Mouse (Mus musculus): ENCODE measurements around the gene Vps36. TPM values are rescaled to one million over a fixed set of nuclear protein-coding genes. Genes with fewer than 3 reads are reported as not detected.
A peak's percentile ranks its signal among the peaks of the same experiment; 100 is the strongest.

Vps36 gene
- 28.9 and 34.0 TPM in 2 replicates for polyA plus RNA-seq (2015; fragmentation: Nextera tagmentation; extraction: Ambion mirVana)

DNA sequence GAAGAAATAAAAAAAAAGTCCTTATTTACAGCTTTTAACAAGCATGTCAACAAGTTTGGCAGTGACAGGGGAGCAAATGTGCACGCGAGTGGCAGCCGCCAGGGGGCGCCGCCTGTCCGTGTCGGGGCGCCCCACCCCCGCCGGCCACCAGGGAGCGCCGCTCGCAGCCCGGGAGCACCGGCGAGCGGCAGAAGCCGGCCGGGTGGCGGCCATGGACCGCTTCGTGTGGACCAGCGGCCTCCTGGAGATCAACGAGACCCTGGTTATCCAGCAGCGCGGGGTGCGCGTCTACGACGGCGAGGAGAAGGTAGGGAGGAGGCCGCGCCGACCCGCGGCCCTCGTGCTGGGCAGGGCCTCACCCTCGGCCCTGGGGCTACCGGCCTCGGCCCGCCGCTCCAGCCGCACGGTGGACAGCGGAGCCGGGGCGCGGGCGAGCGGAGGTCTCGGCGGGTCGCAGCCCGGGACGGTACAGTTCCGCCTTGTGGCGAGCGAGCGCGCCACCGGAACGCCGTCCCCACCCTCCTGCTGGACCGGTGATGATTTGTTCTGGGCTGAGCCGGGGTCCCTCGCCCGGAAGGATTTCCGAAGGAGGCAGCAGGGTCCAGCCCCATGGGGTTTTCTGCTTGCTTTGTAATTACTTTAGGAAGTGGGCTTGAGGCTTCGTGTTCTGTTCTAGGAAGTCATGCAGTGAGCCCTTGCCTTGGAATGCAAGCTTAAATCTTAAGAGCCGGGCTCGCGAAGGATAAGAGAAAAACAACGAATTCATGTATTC, at the start of gene Vps36:
Vps36 (plus strand) TSS at position 150 of the 772 bp plus-strand sequence.
- under 1% methylated on average over 61 of the region's 73 CpGs for WGBS

GRCm38 (mm10) chr8:22143764-22144491, 48.7 kb upstream of the Vps36 start:
- H3K4me2 ChIP-seq (ENCODE audit: low read depth, low read length) = no peak overlapping the region
- no peak for ATAC-seq
- WGBS = 81% methylated on average over 1 of the region's 1 CpGs
- no peak overlapping the region for H3K4me3 ChIP-seq (ENCODE audit: low read length)
- no peaks in the 10 kb centered on the region for H3K36me3 ChIP-seq (ENCODE audit: control insufficient read depth, insufficient read depth, low read length)
- H3K9me3 ChIP-seq (ENCODE audit: control insufficient read depth, low read length) = no peaks in the 10 kb centered on the region
- no peak overlapping the region for H3K9ac ChIP-seq (ENCODE audit: low read depth, low read length)
- no peaks in the 10 kb centered on the region for H3K27me3 ChIP-seq (replicated peaks; ENCODE audit: control insufficient read depth, insufficient read depth, low read length)
- no peak overlapping the region for H3K27ac ChIP-seq (ENCODE audit: low read length)
- H3K4me1 ChIP-seq (ENCODE audit: control insufficient read depth, insufficient read depth, low read length) = no peaks in the 10 kb centered on the region

More for the DNA sequence above, at the start of gene Vps36:
- peak within 1 kb of the TSS; percentile 54 for H3K4me2 ChIP-seq (ENCODE audit: low read depth, low read length)
- ATAC-seq = peak; percentile 95
- H3K4me3 ChIP-seq (ENCODE audit: low read length) = peak within 1 kb of the TSS; percentile 92
- no peaks in the 10 kb centered on the region for H3K9me3 ChIP-seq (ENCODE audit: control insufficient read depth, low read length)
- H3K27ac ChIP-seq (ENCODE audit: low read length) = peak within 1 kb of the TSS; percentile 99
- H3K4me1 ChIP-seq (ENCODE audit: control insufficient read depth, insufficient read depth, low read length) = 0 out of 2 replicates have a peak, but pooled peaks cover 6% of the 10 kb centered on the region
- H3K36me3 ChIP-seq (ENCODE audit: control insufficient read depth, insufficient read depth, low read length) = no peaks in the 10 kb centered on the region
- H3K27me3 ChIP-seq (replicated peaks; ENCODE audit: control insufficient read depth, insufficient read depth, low read length) = no peaks in the 10 kb centered on the region
- H3K9ac ChIP-seq (ENCODE audit: low read depth, low read length) = peak within 1 kb of the TSS; percentile 92

DNA sequence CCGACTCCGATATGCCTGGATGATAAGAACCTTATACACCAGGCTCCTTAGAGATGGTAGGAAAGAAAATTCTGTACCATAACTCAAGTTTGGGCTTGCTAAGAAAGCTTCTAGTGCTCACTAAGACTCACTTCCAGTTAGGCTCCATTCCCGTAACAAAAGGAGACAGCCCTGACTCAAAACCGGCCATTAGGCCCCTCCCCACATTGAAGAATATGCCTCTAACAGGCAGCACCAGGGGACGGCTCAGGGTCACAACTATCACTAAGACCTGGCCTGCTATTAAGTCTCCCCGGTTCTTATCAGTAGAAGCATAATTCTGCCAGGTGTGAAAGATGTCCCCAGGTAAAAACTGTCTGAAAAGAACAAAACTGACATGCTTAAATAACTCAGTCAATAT, 46.8 kb upstream of the Vps36 start:
- Histone ChIP-seq H3K27me3 (replicated peaks; ENCODE audit: control insufficient read depth, insufficient read depth, low read length) (no peaks in the 10 kb centered on the region), H3K27ac (ENCODE audit: low read length) (no peak overlapping the region), H3K9me3 (ENCODE audit: control insufficient read depth, low read length) (no peaks in the 10 kb centered on the region), H3K9ac (ENCODE audit: low read depth, low read length) (no peak overlapping the region), H3K4me3 (ENCODE audit: low read length) (no peak overlapping the region), H3K4me2 (ENCODE audit: low read depth, low read length) (no peak overlapping the region), H3K4me1 (ENCODE audit: control insufficient read depth, insufficient read depth, low read length) (no peaks in the 10 kb centered on the region), H3K36me3 (ENCODE audit: control insufficient read depth, insufficient read depth, low read length) (no peaks in the 10 kb centered on the region)
- 72% methylated on average over 6 of the region's 6 CpGs for WGBS
- no peak for ATAC-seq

DNA sequence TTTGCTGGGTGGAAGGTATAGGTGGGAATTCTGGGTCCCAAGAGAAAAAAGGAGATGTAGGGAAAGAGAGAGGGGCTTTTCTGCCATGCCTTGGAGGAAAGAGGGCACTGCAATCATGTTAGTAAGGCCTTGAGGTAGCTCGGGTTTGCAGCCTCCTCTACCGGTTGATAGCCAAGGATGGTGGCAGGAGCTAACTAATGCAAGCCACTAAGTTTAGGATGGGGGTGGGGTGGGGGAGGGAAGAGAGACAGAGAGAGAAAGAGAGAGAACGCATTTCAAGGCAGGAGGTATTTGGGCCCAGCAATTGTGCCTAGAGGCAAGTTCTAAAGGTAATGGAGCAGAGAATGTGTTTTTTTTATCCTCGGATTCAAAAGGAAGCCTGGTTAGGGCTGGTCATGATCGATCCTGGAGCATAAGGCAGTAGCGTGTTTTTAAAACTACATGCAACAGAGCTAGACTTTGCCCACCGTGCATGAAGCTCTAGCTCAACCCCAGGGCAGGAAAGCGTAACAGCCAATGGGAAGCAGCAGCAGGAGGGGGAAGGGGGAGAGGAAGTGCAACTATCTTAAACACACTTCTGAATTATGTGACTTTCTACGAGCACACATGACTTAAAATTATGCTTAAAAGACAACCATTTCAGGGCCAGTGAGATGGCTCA, 44.8 kb upstream of the Vps36 start:
- H3K9me3 ChIP-seq (ENCODE audit: control insufficient read depth, low read length) = no peaks in the 10 kb centered on the region
- H3K27ac ChIP-seq (ENCODE audit: low read length) = no peak overlapping the region
- no peak overlapping the region for H3K4me2 ChIP-seq (ENCODE audit: low read depth, low read length)
- H3K27me3 ChIP-seq (replicated peaks; ENCODE audit: control insufficient read depth, insufficient read depth, low read length) = no peaks in the 10 kb centered on the region
- no peak overlapping the region for H3K9ac ChIP-seq (ENCODE audit: low read depth, low read length)
- H3K4me1 ChIP-seq (ENCODE audit: control insufficient read depth, insufficient read depth, low read length) = no peaks in the 10 kb centered on the region
- no peak overlapping the region for H3K4me3 ChIP-seq (ENCODE audit: low read length)
- no peaks in the 10 kb centered on the region for H3K36me3 ChIP-seq (ENCODE audit: control insufficient read depth, insufficient read depth, low read length)
- no peak for ATAC-seq
- WGBS = 77% methylated on average over 9 of the region's 9 CpGs

DNA sequence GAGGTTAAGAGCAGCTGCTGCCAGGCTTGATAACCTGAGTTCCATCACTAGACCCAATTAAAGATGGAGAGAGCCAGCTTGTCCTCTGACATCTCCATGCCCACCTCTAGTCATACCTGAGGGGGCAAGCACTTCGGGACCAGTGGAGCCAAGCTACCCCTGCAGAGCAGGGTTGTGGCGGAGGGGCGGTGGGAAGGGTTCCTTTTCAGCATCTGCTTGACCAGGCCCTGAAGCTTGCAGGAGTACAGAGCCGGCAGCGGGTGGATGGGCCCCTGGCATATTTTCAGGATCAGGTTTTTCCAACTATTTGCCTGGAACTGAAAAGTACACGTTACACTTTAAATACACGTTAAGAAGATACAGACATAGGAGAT, 44.3 kb upstream of the Vps36 start:
- H3K36me3 ChIP-seq (ENCODE audit: control insufficient read depth, insufficient read depth, low read length) = no peaks in the 10 kb centered on the region
- H3K4me1 ChIP-seq (ENCODE audit: control insufficient read depth, insufficient read depth, low read length) = no peaks in the 10 kb centered on the region
- H3K4me3 ChIP-seq (ENCODE audit: low read length) = no peak overlapping the region
- H3K9ac ChIP-seq (ENCODE audit: low read depth, low read length) = no peak overlapping the region
- WGBS = 92% methylated on average over 7 of the region's 7 CpGs
- no peak for ATAC-seq
- H3K27ac ChIP-seq (ENCODE audit: low read length) = no peak overlapping the region
- no peaks in the 10 kb centered on the region for H3K27me3 ChIP-seq (replicated peaks; ENCODE audit: control insufficient read depth, insufficient read depth, low read length)
- no peaks in the 10 kb centered on the region for H3K9me3 ChIP-seq (ENCODE audit: control insufficient read depth, low read length)
- H3K4me2 ChIP-seq (ENCODE audit: low read depth, low read length) = no peak overlapping the region

- ATAC-seq = no peak
- Histone ChIP-seq H3K27me3 (replicated peaks; ENCODE audit: control insufficient read depth, insufficient read depth, low read length) (no peaks in the 10 kb centered on the region), H3K36me3 (ENCODE audit: control insufficient read depth, insufficient read depth, low read length) (no peaks in the 10 kb centered on the region), H3K4me2 (ENCODE audit: low read depth, low read length) (no peak overlapping the region), H3K9ac (ENCODE audit: low read depth, low read length) (no peak overlapping the region), H3K27ac (ENCODE audit: low read length) (no peak overlapping the region), H3K9me3 (ENCODE audit: control insufficient read depth, low read length) (no peaks in the 10 kb centered on the region), H3K4me3 (ENCODE audit: low read length) (no peak overlapping the region), H3K4me1 (ENCODE audit: control insufficient read depth, insufficient read depth, low read length) (no peaks in the 10 kb centered on the region)
- 83% methylated on average over 11 of the region's 11 CpGs for WGBS
Measured at GRCm38 (mm10) chr8:22149643-22150344, 42.8 kb upstream of the Vps36 start.

DNA sequence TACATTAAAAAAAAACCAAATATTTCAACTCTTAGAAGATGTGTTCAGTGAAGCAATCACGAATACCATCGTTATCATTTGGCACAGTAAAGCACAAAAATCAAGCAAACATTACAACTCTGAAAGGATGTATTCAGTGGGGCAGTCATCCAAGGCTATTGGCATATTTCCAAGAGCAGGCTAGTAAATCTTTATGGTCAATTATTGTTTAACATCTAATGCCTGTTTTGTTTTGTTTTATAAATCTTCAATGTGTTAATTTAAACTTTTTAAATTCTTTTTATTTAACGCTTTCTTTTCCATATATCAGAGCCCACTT, 42.3 kb upstream of the Vps36 start:
- WGBS = 55% methylated on average over 3 of the region's 3 CpGs
- ATAC-seq = no peak
- H3K4me2 ChIP-seq (ENCODE audit: low read depth, low read length) = no peak overlapping the region

DNA sequence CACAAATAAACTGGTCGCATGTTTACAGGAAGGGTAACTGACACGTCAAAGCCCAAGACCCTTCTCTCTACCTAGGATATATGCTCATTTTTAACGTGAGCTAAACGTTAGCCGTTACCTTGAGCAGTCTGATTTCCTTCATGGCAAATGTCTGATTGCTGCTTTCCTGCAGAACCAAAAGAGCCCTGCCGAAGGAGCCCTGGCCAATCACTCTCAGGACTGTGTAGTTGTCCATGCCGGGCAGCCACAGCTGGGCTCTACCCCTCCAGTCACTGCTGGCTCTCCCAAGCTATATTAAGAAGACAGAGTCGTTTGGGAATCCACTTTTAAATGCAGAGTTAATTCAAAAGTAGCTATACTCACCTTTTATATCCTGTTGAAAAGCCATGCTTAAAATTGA, 30.4 kb upstream of the Vps36 start:
- no peaks in the 10 kb centered on the region; the same call in 1 of the 2 replicates for H3K4me1 ChIP-seq (ENCODE audit: control insufficient read depth, insufficient read depth, low read length)
- WGBS = 72% methylated on average over 8 of the region's 8 CpGs
- H3K9ac ChIP-seq (ENCODE audit: low read depth, low read length) = no peak overlapping the region
- no peak overlapping the region for H3K4me2 ChIP-seq (ENCODE audit: low read depth, low read length)
- no peaks in the 10 kb centered on the region for H3K9me3 ChIP-seq (ENCODE audit: control insufficient read depth, low read length)
- no peak overlapping the region for H3K4me3 ChIP-seq (ENCODE audit: low read length)
- no peak for ATAC-seq
- no peak overlapping the region for H3K27ac ChIP-seq (ENCODE audit: low read length)
- H3K27me3 ChIP-seq (replicated peaks; ENCODE audit: control insufficient read depth, insufficient read depth, low read length) = no peaks in the 10 kb centered on the region
- peaks cover 3% of the 10 kb centered on the region; the same call in 1 of the 2 replicates for H3K36me3 ChIP-seq (ENCODE audit: control insufficient read depth, insufficient read depth, low read length)

More for the DNA sequence above, 42.3 kb upstream of the Vps36 start:
- H3K27ac ChIP-seq (ENCODE audit: low read length) = no peak overlapping the region
- 0 out of 2 replicates have a peak, but pooled peaks cover 3% of the 10 kb centered on the region for H3K36me3 ChIP-seq (ENCODE audit: control insufficient read depth, insufficient read depth, low read length)
- no peaks in the 10 kb centered on the region for H3K27me3 ChIP-seq (replicated peaks; ENCODE audit: control insufficient read depth, insufficient read depth, low read length)
- no peak overlapping the region for H3K9ac ChIP-seq (ENCODE audit: low read depth, low read length)
- no peak overlapping the region for H3K4me3 ChIP-seq (ENCODE audit: low read length)
- no peaks in the 10 kb centered on the region for H3K4me1 ChIP-seq (ENCODE audit: control insufficient read depth, insufficient read depth, low read length)
- no peaks in the 10 kb centered on the region for H3K9me3 ChIP-seq (ENCODE audit: control insufficient read depth, low read length)

DNA sequence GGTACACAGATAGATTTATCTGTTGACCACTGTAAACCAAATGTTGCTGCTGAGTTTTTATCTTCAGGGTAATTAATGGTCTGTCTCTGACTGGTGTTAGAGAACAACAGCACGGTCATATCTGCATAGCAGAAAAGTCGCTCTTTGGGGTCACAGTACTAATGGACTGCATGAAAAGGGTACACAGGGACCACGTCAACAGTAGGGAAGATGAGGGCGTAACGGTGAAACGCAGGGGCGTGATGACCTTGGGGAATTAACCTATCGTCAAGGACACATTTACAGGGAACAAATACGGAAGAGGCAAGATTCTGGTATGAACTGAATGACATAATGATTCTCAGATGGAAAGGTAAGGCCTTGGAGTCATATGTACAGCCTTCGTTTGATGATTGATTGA, 28.2 kb upstream of the Vps36 start:
- 85% methylated on average over 10 of the region's 10 CpGs for WGBS
- H3K9ac ChIP-seq (ENCODE audit: low read depth, low read length) = no peak overlapping the region
- no peak overlapping the region for H3K27ac ChIP-seq (ENCODE audit: low read length)
- no peak for ATAC-seq
- no peaks in the 10 kb centered on the region for H3K9me3 ChIP-seq (ENCODE audit: control insufficient read depth, low read length)
- H3K36me3 ChIP-seq (ENCODE audit: control insufficient read depth, insufficient read depth, low read length) = peaks cover 6% of the 10 kb centered on the region
- H3K4me1 ChIP-seq (ENCODE audit: control insufficient read depth, insufficient read depth, low read length) = no peaks in the 10 kb centered on the region; the same call in 1 of the 2 replicates
- H3K4me3 ChIP-seq (ENCODE audit: low read length) = no peak overlapping the region
- no peaks in the 10 kb centered on the region for H3K27me3 ChIP-seq (replicated peaks; ENCODE audit: control insufficient read depth, insufficient read depth, low read length)
- H3K4me2 ChIP-seq (ENCODE audit: low read depth, low read length) = no peak overlapping the region
